Mouse (Mus musculus) adipocyte (in vitro differentiated cells): ENCODE results near the gene Tcf7.
"Not testable (repeated sequence)": the region's sequence is repeated elsewhere in the genome, so short reads cannot be mapped to it uniquely, and the experiment has no call there.

Experiments used
- DNase-seq: peaks from one replicate; pipeline ENCODE4 v3.0.0-alpha.2; 2016; ENCODE audit warnings: low spot score

The Tcf7 gene

DNA sequence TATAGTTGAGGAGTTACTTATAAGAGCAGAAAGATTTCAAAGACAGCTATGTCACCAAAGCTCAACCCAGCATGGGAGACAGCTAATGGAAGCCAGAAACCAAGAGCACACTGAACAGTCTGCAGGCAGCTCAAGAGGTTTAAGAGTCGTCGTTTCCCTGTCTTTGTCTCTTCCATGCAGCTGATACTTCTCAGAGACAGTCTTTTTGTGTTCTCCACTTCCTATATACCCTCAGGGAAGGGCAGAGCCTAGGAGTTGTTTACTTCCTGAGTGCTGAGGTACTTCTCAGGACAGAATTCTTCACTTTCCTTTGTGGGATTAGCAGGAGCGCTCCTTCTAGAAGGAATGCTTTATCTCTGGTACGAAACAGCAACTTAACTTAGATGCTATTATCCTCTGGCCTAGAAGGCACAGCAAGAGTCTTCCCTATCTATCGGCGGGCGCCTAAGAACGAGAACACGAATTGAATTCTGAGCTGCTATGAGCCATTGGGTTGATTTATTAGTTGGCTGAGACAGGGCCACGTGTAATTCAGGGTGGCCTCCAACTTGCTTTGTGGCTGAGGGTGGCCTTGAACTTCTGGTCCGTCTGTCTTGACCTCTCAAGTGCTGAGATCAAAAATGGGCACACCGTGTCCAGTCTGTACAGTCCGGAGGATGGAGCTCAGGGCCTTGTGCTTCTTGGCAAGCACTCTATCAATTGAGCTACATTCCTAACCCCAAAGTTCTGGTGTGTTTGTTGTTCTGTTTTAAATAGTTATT is 55.2 kb downstream of the Tcf7 start:
- no peak for DNase-seq

DNA sequence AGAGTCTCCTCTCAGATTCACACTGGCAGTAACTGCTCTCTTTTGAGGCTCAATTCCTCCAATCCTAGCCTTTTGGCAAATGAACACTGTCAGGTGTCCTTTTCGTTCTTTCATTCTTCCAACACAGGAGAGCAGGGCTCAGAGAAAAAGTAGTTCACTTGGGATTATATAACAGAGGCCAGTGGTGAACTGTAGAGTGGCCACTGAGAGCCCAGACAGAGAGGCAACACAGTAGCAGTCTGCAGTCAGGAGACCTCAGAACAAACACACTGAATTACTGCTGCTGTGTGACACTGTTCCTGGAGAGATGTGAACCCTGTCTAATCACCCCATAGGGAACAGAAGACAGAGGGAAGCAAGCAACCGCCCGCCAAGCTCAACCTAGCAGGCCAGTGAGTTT is 55.8 kb downstream of the Tcf7 start:
- no peak for DNase-seq

DNA sequence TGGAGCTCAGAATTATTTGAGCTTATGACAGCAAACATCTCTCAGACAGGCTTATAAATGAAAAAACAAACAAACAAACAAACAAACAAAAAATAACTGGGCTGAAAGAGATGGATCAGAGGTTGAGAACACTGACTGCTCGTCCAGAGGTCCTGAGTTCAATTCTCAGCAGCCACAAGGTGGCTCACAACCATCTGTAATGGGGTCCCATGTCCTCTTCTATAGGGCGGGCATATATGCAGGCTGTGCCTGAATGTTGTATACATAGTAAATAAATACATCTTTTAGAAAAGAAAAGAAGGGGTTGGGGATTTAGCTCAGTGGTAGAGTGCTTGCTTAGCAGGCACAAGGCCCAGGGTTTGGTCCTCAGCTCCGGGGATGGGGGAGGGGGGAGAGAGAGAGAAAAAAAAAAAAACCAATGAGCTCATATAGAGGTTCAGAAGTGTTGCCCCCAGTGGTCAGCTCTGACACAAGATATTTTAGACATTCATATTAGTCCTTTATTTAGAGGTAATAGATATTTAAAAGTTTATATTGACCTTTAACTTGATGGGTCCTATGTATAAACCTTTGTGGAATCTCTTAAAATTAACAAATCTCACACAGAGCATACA is 56.7 kb downstream of the Tcf7 start:
- DNase-seq = no peak

DNA sequence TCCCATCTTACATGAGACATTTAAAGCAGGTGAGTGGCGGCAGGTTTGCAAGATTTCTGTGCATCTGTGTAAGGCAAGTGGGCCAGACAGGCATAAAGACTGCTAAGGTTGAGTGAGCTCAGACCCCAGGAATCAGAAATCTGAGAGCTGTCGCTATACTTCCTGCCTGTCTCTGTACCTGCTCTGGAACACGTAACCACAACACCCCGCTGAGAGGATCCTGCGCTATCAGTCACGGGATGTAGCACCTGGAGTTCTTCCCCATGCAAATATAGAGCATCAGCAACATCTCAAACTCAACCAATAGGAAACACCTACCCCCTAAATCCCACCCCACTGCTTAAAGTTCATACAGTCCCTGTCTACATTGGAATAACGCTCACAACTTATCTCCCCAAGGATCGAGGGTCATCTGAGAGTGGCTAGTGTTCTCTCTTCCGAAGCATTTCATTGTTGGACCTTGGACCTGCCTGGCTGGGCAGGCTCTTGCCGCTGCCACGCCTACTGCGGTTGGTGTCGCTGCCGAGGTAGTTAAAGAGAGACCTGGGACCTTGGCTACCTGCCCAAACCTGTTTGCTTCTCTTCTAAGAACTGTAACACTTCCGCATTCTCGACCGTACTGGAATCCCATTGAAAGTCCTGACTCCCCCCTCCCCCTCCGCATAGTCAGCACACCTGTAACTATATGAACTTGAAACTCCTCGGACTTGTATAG is 58.7 kb downstream of the Tcf7 start:
- DNase-seq = no peak

DNA sequence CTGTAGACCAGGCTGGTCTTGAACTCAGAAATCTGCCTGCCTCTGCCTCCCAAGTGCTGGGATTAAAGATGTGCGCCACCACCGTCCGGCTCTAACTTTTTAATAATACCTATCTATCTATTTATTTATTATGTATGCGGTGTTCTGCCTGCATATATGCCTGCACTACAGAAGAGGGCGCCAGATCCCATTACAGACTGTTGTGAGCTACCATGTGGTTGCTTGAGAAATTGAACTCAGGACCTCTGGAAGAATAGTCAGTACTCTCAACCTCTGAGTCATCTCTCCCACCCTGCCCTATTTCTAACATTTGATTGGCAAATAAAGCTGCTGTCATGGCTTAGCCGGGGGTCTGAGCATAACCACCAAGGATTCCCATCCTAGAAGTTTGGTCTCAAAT is 59.9 kb downstream of the Tcf7 start:
- DNase-seq = peak; percentile 42

DNA sequence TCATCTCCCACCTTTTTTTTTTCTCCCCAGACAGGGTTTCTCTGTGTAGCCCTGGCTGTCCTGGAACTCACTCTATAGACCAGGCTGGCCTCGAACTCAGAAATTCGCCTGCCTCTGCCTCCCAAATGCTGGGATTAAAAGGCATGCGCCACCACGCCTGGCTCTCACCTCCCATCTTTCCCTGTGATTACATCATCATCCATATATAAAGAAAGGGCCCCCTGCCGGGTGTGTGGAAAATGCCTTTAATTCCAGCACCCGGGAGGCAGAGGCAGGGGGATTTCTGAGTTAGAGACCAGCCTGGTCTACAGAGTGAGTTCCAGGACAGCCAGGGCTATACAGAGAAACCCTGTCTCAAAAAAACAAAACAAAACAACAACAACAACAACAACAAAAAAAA is 60.9 kb downstream of the Tcf7 start:
- not testable (repeated sequence) for DNase-seq

DNA sequence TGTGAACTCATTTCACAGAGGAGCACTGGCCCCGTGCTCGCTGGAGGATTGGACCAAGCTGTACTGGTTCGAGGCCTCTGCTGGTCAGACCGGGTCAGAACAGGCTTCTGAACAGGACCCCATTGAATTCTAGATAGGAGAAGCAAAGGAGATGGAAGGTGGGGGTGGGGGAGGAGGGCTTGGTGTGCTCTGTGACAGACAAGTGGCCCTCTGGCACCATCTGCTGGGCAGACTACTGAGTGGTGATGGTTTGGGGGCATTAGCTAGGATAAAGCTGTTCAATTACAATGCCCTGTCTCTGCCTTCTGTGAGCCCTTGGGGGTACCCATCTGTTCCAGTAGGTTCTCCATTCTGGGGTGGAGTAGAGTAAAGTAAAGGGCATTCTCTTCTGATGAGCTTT is 62.5 kb downstream of the Tcf7 start:
- DNase-seq = peak; percentile 71

DNA sequence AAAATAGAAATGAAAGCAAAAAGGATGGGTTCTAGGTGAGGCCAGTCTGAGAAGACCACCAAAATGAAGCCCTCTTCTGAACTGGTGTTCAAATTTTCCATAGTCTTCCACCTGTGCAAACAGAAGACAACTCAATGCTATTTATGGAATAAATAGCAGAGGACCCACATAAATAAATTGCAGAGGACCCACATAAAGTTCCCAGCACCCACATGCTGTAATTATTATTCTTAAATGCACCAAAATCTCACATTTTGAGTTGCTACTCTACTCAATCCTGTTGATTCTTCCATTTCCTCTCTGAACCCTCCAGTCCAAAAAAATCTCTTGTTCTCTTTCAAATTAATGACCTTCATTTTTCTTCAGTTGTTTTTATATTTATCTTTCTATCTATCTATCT is 68.9 kb downstream of the Tcf7 start, which contains the start of gene Olfr1371:
Gene Olfr1371, minus strand, starts transcription at position 101 of the 400 bp plus-strand sequence.
- no peak for DNase-seq
